Mouse (Mus musculus): ENCODE measurements at regions not wholly inside any gene's neighbourhood (a gene's known extent, or its start where the extent isn't known, plus 50 kb on each side); places are given as distances from the start of the nearest gene placed in this dataset.

- DNase-seq: no peak
These were observed 190.1 kb upstream of the Hmga2 start for GRCm38 (mm10) chr10:120666202-120666860.

- DNase-seq: no peak
These were observed 189.4 kb upstream of the Hmga2 start for GRCm38 (mm10) chr10:120665670-120666069.

GRCm38 (mm10) chr10:120664419-120664818 is 188.2 kb upstream of the Hmga2 start:
- no peak for DNase-seq

GRCm38 (mm10) chr10:120663396-120663795 is 187.1 kb upstream of the Hmga2 start:
- DNase-seq: no peak

GRCm38 (mm10) chr10:120660503-120660902 is 184.2 kb upstream of the Hmga2 start:
- DNase-seq: peak; percentile 34 to 52

- no peak for DNase-seq
These were observed 179.1 kb upstream of the Hmga2 start for GRCm38 (mm10) chr10:120655238-120655931.

GRCm38 (mm10) chr10:120652525-120653215 is 176.4 kb upstream of the Hmga2 start:
- DNase-seq: no peak

GRCm38 (mm10) chr10:120651845-120652244 is 175.6 kb upstream of the Hmga2 start:
- DNase-seq: no peak

- DNase-seq: no peak
These were observed 174.1 kb upstream of the Hmga2 start for GRCm38 (mm10) chr10:120650336-120650735.

- DNase-seq: no peak
These were observed 172.5 kb upstream of the Hmga2 start for GRCm38 (mm10) chr10:120648741-120649140.

GRCm38 (mm10) chr10:120648031-120648430 is 171.8 kb upstream of the Hmga2 start:
- no peak for DNase-seq

- no peak for DNase-seq
These were observed 171.1 kb upstream of the Hmga2 start for GRCm38 (mm10) chr10:120647323-120647722.

GRCm38 (mm10) chr10:120646862-120647311 is 170.6 kb upstream of the Hmga2 start:
- DNase-seq: peak; percentile 51 to 67

- DNase-seq: no peak
These were observed 164.6 kb upstream of the Hmga2 start for GRCm38 (mm10) chr10:120640847-120641246.

GRCm38 (mm10) chr10:120638316-120638715 is 162.0 kb upstream of the Hmga2 start:
- no peak for DNase-seq

GRCm38 (mm10) chr10:120635818-120636543 is 159.7 kb upstream of the Hmga2 start:
- peak; percentile 38 to 53 for DNase-seq

- DNase-seq: no peak
These were observed 158.9 kb upstream of the Hmga2 start for GRCm38 (mm10) chr10:120635194-120635593.

GRCm38 (mm10) chr10:120632071-120632470 is 155.8 kb upstream of the Hmga2 start:
- no peak for DNase-seq

GRCm38 (mm10) chr10:120628066-120628465 is 151.8 kb upstream of the Hmga2 start:
- DNase-seq: no peak

- DNase-seq: no peak
These were observed 149.2 kb upstream of the Hmga2 start for GRCm38 (mm10) chr10:120625474-120625873.

GRCm38 (mm10) chr10:120624203-120624942 is 148.1 kb upstream of the Hmga2 start:
- DNase-seq: peak in 1 of 2 experiments; percentile 35

GRCm38 (mm10) chr10:120616406-120617015 is 140.2 kb upstream of the Hmga2 start:
- no peak for DNase-seq
